Mouse (Mus musculus): ENCODE data around the gene Pde4d. TPM values are rescaled to one million over a fixed set of nuclear protein-coding genes. Genes with fewer than 3 reads are reported as not detected.
A peak's percentile ranks its signal among the peaks of the same experiment; 100 is the strongest.

Pde4d gene
- polyA plus RNA-seq, 1 experiment from 2014 or later: 13.0 TPM

- H3K9me3 ChIP-seq (ENCODE audit: control insufficient read depth, low read length): no peaks in the 10 kb centered on the region
- TF ChIP-seq CTCF (IDR thresholded peaks at IDR 0.05; ENCODE audit: low read depth) (no peak), EP300 (optimal IDR thresholded peaks at IDR 0.05) (no peak)
- ATAC-seq (ENCODE audit: low FRiP score, low TSS enrichment): no peak
- H3K4me2 ChIP-seq (replicated peaks; ENCODE audit: low read depth): no peak overlapping the region
- DNase-seq (ENCODE audit: low spot score): no peak
- WGBS: 56% methylated on average over 5 of the region's 5 CpGs
- no peak overlapping the region for H3K4me3 ChIP-seq (ENCODE audit: low read depth, low read length)
- H3K27ac ChIP-seq (replicated peaks): no peak overlapping the region
- H3K36me3 ChIP-seq (ENCODE audit: control insufficient read depth, insufficient read depth, low read length): no peaks in the 10 kb centered on the region
- H3K9ac ChIP-seq (ENCODE audit: low read length): no peak overlapping the region
- no peaks in the 10 kb centered on the region for H3K4me1 ChIP-seq (replicated peaks; ENCODE audit: control insufficient read depth, insufficient read depth)
- no peaks in the 10 kb centered on the region for H3K27me3 ChIP-seq (ENCODE audit: control insufficient read depth, insufficient read depth, low read length)
These were observed 784.3 kb downstream of the Pde4d start for GRCm38 (mm10) chr13:109233911-109234613.

GRCm38 (mm10) chr13:109236047-109236446, 786.3 kb downstream of the Pde4d start:
- Histone ChIP-seq H3K9ac (ENCODE audit: low read length) (no peak overlapping the region), H3K36me3 (ENCODE audit: control insufficient read depth, insufficient read depth, low read length) (no peaks in the 10 kb centered on the region), H3K4me2 (replicated peaks; ENCODE audit: low read depth) (no peak overlapping the region), H3K4me3 (ENCODE audit: low read depth, low read length) (no peak overlapping the region), H3K27ac (replicated peaks) (0 out of 2 replicates have a peak overlapping the region, but pooled peaks have one; percentile 40), H3K9me3 (ENCODE audit: control insufficient read depth, low read length) (no peaks in the 10 kb centered on the region), H3K4me1 (replicated peaks; ENCODE audit: control insufficient read depth, insufficient read depth) (no peaks in the 10 kb centered on the region), H3K27me3 (ENCODE audit: control insufficient read depth, insufficient read depth, low read length) (no peaks in the 10 kb centered on the region)
- 56% methylated on average over 4 of the region's 4 CpGs for WGBS
- no peak for TF ChIP-seq EP300 (optimal IDR thresholded peaks at IDR 0.05)
- no peak for TF ChIP-seq CTCF (IDR thresholded peaks at IDR 0.05; ENCODE audit: low read depth)
- DNase-seq (ENCODE audit: low spot score): peak; percentile 28
- peak; percentile 79 for ATAC-seq (ENCODE audit: low FRiP score, low TSS enrichment)

- DNase-seq (ENCODE audit: low spot score) (no peak), ATAC-seq (ENCODE audit: low FRiP score, low TSS enrichment) (no peak)
- TF ChIP-seq EP300 (optimal IDR thresholded peaks at IDR 0.05) (no peak), CTCF (IDR thresholded peaks at IDR 0.05; ENCODE audit: low read depth) (no peak)
- Histone ChIP-seq H3K9ac (ENCODE audit: low read length) (no peak overlapping the region), H3K27me3 (ENCODE audit: control insufficient read depth, insufficient read depth, low read length) (no peaks in the 10 kb centered on the region), H3K4me1 (replicated peaks; ENCODE audit: control insufficient read depth, insufficient read depth) (no peaks in the 10 kb centered on the region), H3K4me3 (ENCODE audit: low read depth, low read length) (no peak overlapping the region), H3K27ac (replicated peaks) (no peak overlapping the region), H3K9me3 (ENCODE audit: control insufficient read depth, low read length) (no peaks in the 10 kb centered on the region), H3K4me2 (replicated peaks; ENCODE audit: low read depth) (no peak overlapping the region), H3K36me3 (ENCODE audit: control insufficient read depth, insufficient read depth, low read length) (no peaks in the 10 kb centered on the region)
- 44% methylated on average over 4 of the region's 4 CpGs for WGBS
These were observed 788.9 kb downstream of the Pde4d start for GRCm38 (mm10) chr13:109238670-109239069.

GRCm38 (mm10) chr13:109239296-109239695, 789.5 kb downstream of the Pde4d start:
- no peaks in the 10 kb centered on the region for H3K36me3 ChIP-seq (ENCODE audit: control insufficient read depth, insufficient read depth, low read length)
- H3K4me2 ChIP-seq (replicated peaks; ENCODE audit: low read depth): no peak overlapping the region
- TF ChIP-seq EP300 (optimal IDR thresholded peaks at IDR 0.05): no peak
- no peak for TF ChIP-seq CTCF (IDR thresholded peaks at IDR 0.05; ENCODE audit: low read depth)
- no peaks in the 10 kb centered on the region for H3K4me1 ChIP-seq (replicated peaks; ENCODE audit: control insufficient read depth, insufficient read depth)
- no peaks in the 10 kb centered on the region for H3K9me3 ChIP-seq (ENCODE audit: control insufficient read depth, low read length)
- no peak for DNase-seq (ENCODE audit: low spot score)
- H3K27ac ChIP-seq (replicated peaks): no peak overlapping the region
- no peaks in the 10 kb centered on the region for H3K27me3 ChIP-seq (ENCODE audit: control insufficient read depth, insufficient read depth, low read length)
- no peak for ATAC-seq (ENCODE audit: low FRiP score, low TSS enrichment)
- no peak overlapping the region for H3K9ac ChIP-seq (ENCODE audit: low read length)
- no peak overlapping the region for H3K4me3 ChIP-seq (ENCODE audit: low read depth, low read length)
- whole genome bisulfite sequencing: 68% methylated on average over 11 of the region's 11 CpGs

- no peak overlapping the region for H3K4me2 ChIP-seq (replicated peaks; ENCODE audit: low read depth)
- no peaks in the 10 kb centered on the region for H3K27me3 ChIP-seq (ENCODE audit: control insufficient read depth, insufficient read depth, low read length)
- H3K9ac ChIP-seq (ENCODE audit: low read length): no peak overlapping the region
- H3K36me3 ChIP-seq (ENCODE audit: control insufficient read depth, insufficient read depth, low read length): no peaks in the 10 kb centered on the region
- DNase-seq (ENCODE audit: low spot score) (no peak), ATAC-seq (ENCODE audit: low FRiP score, low TSS enrichment) (peak; percentile 64)
- no peaks in the 10 kb centered on the region for H3K4me1 ChIP-seq (replicated peaks; ENCODE audit: control insufficient read depth, insufficient read depth)
- no peak overlapping the region for H3K27ac ChIP-seq (replicated peaks)
- 67% methylated on average over 9 of the region's 9 CpGs for WGBS
- no peak overlapping the region for H3K4me3 ChIP-seq (ENCODE audit: low read depth, low read length)
- no peaks in the 10 kb centered on the region for H3K9me3 ChIP-seq (ENCODE audit: control insufficient read depth, low read length)
- TF ChIP-seq EP300 (optimal IDR thresholded peaks at IDR 0.05) (no peak), CTCF (IDR thresholded peaks at IDR 0.05; ENCODE audit: low read depth) (no peak)
These were observed 792.8 kb downstream of the Pde4d start for GRCm38 (mm10) chr13:109242456-109243050.

GRCm38 (mm10) chr13:109243160-109243559, 793.4 kb downstream of the Pde4d start:
- Histone ChIP-seq H3K4me3 (ENCODE audit: low read depth, low read length) (no peak overlapping the region), H3K36me3 (ENCODE audit: control insufficient read depth, insufficient read depth, low read length) (no peaks in the 10 kb centered on the region), H3K9me3 (ENCODE audit: control insufficient read depth, low read length) (no peaks in the 10 kb centered on the region), H3K4me1 (replicated peaks; ENCODE audit: control insufficient read depth, insufficient read depth) (no peaks in the 10 kb centered on the region), H3K27ac (replicated peaks) (no peak overlapping the region), H3K4me2 (replicated peaks; ENCODE audit: low read depth) (no peak overlapping the region), H3K9ac (ENCODE audit: low read length) (no peak overlapping the region), H3K27me3 (ENCODE audit: control insufficient read depth, insufficient read depth, low read length) (no peaks in the 10 kb centered on the region)
- DNase-seq (ENCODE audit: low spot score): no peak
- TF ChIP-seq CTCF (IDR thresholded peaks at IDR 0.05; ENCODE audit: low read depth): no peak
- TF ChIP-seq EP300 (optimal IDR thresholded peaks at IDR 0.05): no peak
- 71% methylated on average over 3 of the region's 3 CpGs for WGBS
- ATAC-seq (ENCODE audit: low FRiP score, low TSS enrichment): no peak

Data from stomach, postnatal 0 days (tissue).